Mouse (Mus musculus): ENCODE data around the gene Togaram1. TPM values are rescaled to one million over a fixed set of nuclear protein-coding genes. Genes with fewer than 3 reads are reported as not detected.

Gene Togaram1
- 51.4 and 52.8 TPM in 2 replicates for polyA plus RNA-seq (2011; ENCODE audit: insufficient read depth, insufficient read length, low read depth, missing spikeins)

DNA sequence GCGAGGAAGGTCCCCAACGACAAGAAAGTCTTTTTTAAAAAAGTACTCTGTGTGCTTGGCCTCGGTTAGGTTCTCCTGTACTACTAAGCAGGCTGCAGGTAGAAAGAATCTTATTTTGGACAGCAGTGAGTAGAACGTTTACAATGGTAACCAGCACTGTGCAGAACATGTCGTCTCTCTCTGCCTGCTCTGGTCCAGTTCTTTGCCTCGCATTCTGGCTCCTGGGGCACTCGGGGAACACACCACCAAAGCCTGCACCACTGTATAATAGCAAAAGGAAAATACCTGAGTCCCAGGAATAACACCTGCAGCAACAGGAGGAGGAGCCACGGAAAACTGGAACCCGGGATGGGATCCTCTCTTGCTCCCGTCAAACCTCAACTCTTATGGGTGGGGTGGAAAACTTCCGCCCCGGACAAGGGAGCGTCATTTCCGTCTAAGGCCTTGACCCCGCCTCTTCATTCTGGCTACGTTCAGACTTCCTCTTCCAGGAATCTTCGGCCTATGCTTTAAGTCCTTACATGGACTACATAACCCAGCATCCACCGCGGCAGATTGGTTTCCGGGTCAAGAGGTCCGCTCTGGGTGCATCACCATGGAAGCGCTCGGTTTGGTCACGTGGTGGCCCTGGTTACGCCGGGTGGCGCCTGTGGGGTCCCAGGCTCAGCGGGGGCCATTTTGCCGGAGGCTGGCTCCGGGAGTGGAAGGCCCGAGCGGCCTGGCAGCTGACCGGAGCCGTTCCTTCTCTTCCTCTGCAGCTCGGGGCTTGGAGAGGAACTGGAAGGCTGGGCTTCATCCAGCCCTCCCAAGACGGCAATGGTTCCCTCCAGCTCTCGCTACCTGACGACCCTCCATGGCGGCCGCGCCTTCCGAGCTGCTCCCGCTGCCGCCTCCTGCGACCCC is at the start of gene Togaram1, which contains the start of gene Klhl28:
Gene Togaram1 (plus strand): TSS at position 681 of the 903 bp plus-strand sequence.
Gene Klhl28 (minus strand): TSS at position 411 of the 903 bp plus-strand sequence.
- H3K36me3 ChIP-seq (ENCODE audit: control insufficient read depth, insufficient read depth, low read length, poor library complexity, severe bottlenecking), result no peaks in the 10 kb centered on the region

DNA sequence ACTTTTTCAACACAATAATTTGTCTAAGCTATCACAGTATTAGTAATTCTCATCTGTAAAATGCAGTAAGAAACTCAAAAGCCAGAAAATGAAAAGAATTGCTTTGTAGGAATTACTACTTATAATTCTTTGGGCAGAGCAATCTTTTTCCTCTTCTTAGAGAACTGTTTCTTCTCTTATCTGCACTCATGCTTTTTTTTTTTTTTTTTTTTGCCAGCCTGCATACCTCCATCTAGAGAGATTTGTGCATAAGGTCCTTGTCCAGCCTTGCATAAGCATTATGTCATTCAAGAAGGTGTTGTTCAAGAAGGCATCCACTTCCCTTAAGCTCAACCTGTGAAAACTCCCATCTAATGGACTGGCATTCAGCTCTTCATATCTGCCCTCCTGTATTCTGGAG is 48.9 kb upstream of the Togaram1 start:
- Histone ChIP-seq H3K4me1 (ENCODE audit: control insufficient read depth, insufficient read depth, low read length) (no peaks in the 10 kb centered on the region), H3K9ac (ENCODE audit: low read depth, poor library complexity, severe bottlenecking) (no peak overlapping the region), H3K27ac (ENCODE audit: insufficient read depth, low read length) (no peak overlapping the region), H3K9me3 (replicated peaks; ENCODE audit: control insufficient read depth, insufficient read depth, low read length, poor library complexity, severe bottlenecking) (no peaks in the 10 kb centered on the region), H3K36me3 (ENCODE audit: control insufficient read depth, insufficient read depth, low read length, poor library complexity, severe bottlenecking) (no peaks in the 10 kb centered on the region), H3K4me3 (ENCODE audit: low read depth, low read length) (no peak overlapping the region), H3K27me3 (ENCODE audit: control insufficient read depth, insufficient read depth, low read length, poor library complexity, severe bottlenecking) (no peaks in the 10 kb centered on the region)
- TF ChIP-seq EP300 (IDR thresholded peaks at IDR 0.05; ENCODE audit: insufficient read depth, low read depth, low read length), result no peak
- TF ChIP-seq CTCF (IDR thresholded peaks at IDR 0.05; ENCODE audit: low read depth, low read length), result no peak
- TF ChIP-seq POLR2A (IDR thresholded peaks at IDR 0.05; ENCODE audit: insufficient read depth, low read length), result no peak

More for the DNA sequence above, at the start of gene Togaram1, which contains the start of gene Klhl28:
- 0 out of 2 replicates have a peak within 1 kb of the TSS, but pooled peaks have one; percentile 2 for H3K27ac ChIP-seq (ENCODE audit: insufficient read depth, low read length)
- TF ChIP-seq POLR2A (IDR thresholded peaks at IDR 0.05; ENCODE audit: insufficient read depth, low read length) (peak; percentile 73), EP300 (IDR thresholded peaks at IDR 0.05; ENCODE audit: insufficient read depth, low read depth, low read length) (0 out of 2 replicates have a peak, but pooled peaks have one; percentile 4), CTCF (IDR thresholded peaks at IDR 0.05; ENCODE audit: low read depth, low read length) (no peak)
- H3K9me3 ChIP-seq (replicated peaks; ENCODE audit: control insufficient read depth, insufficient read depth, low read length, poor library complexity, severe bottlenecking), result no peaks in the 10 kb centered on the region
- H3K9ac ChIP-seq (ENCODE audit: low read depth, poor library complexity, severe bottlenecking), result peak within 1 kb of the TSS; percentile 78
- H3K27me3 ChIP-seq (ENCODE audit: control insufficient read depth, insufficient read depth, low read length, poor library complexity, severe bottlenecking), result no peaks in the 10 kb centered on the region
- peak within 1 kb of the TSS; percentile 97 for H3K4me3 ChIP-seq (ENCODE audit: low read depth, low read length)
- no peaks in the 10 kb centered on the region for H3K4me1 ChIP-seq (ENCODE audit: control insufficient read depth, insufficient read depth, low read length)

DNA sequence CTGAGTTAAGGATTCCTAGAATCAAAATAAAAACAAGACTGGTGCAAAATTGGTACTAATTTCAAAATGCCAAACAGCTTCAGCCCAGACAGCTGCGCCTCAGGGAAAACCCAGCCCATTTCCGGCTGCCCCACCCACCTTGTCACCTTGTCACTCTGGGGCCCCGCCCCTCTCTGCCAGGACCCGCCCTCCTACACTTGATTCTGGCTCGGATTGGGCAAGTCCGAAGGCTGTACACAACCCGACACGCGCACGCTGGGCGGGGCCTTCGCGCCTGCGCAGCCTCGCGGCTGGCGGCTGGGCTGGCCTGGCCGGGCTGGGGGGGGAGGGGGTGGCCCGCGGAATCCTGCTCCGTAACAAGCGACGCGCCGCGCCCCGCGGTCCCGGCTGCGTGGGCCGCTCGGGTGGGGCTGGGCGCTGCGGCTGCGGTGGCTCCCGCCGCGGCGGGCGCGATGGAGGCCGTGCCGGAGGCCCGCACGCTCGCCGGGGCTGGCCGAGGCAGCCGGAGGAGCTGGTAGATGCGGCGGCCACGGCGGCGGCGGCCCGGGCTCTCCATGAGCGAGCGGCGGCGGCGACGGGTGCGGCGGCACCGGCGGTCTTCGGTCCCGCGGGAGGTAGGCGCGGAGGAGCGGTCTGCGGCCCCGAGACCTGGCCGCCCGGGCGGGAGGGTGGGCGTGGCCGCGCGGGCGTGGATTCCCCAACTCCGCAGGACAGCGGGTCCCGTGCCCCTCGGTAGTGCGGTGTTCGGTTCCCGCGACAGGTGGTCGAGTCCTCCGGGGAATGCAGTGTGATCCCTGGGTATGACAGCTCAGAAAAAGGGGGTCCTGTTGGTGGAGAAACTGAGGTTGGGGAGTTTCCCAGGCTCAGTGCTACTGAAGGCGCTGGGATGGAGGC is 47.8 kb upstream of the Togaram1 start, which contains the start of gene Gm527:
Gene Gm527 (plus strand): TSS at position 329 of the 894 bp plus-strand sequence.
- H3K9ac ChIP-seq (ENCODE audit: low read depth, poor library complexity, severe bottlenecking), result peak within 1 kb of the TSS; percentile 81
- peak within 1 kb of the TSS; percentile 72 for H3K4me3 ChIP-seq (ENCODE audit: low read depth, low read length)
- TF ChIP-seq POLR2A (IDR thresholded peaks at IDR 0.05; ENCODE audit: insufficient read depth, low read length) (no peak), CTCF (IDR thresholded peaks at IDR 0.05; ENCODE audit: low read depth, low read length) (no peak), EP300 (IDR thresholded peaks at IDR 0.05; ENCODE audit: insufficient read depth, low read depth, low read length) (no peak)
- H3K9me3 ChIP-seq (replicated peaks; ENCODE audit: control insufficient read depth, insufficient read depth, low read length, poor library complexity, severe bottlenecking), result no peaks in the 10 kb centered on the region
- no peaks in the 10 kb centered on the region for H3K4me1 ChIP-seq (ENCODE audit: control insufficient read depth, insufficient read depth, low read length)
- no peak within 1 kb of the TSS for H3K27ac ChIP-seq (ENCODE audit: insufficient read depth, low read length)
- H3K36me3 ChIP-seq (ENCODE audit: control insufficient read depth, insufficient read depth, low read length, poor library complexity, severe bottlenecking), result no peaks in the 10 kb centered on the region
- no peaks in the 10 kb centered on the region for H3K27me3 ChIP-seq (ENCODE audit: control insufficient read depth, insufficient read depth, low read length, poor library complexity, severe bottlenecking)

DNA sequence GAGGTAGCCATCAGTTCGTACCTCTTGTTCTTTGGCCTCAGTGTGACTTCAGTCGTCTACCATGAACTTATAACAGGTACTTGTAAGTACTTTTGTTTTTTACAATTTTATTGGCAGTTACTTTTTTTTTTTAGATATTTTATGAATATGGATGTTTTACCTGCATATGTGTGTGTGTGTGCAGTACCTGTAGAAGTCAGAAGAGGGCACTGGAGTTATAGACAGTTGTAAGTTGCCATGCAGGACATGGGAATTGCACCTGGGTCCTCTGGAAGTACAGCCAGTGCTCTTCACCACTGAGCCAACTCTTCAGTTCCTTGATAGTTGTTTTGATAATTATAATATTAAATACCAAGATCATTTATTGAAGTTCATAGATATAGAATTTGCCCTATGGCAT is 28.1 kb upstream of the Togaram1 start:
- H3K27me3 ChIP-seq (ENCODE audit: control insufficient read depth, insufficient read depth, low read length, poor library complexity, severe bottlenecking), result no peaks in the 10 kb centered on the region
- no peaks in the 10 kb centered on the region for H3K9me3 ChIP-seq (replicated peaks; ENCODE audit: control insufficient read depth, insufficient read depth, low read length, poor library complexity, severe bottlenecking)
- no peaks in the 10 kb centered on the region for H3K4me1 ChIP-seq (ENCODE audit: control insufficient read depth, insufficient read depth, low read length)
- no peaks in the 10 kb centered on the region for H3K36me3 ChIP-seq (ENCODE audit: control insufficient read depth, insufficient read depth, low read length, poor library complexity, severe bottlenecking)
- no peak overlapping the region for H3K4me3 ChIP-seq (ENCODE audit: low read depth, low read length)
- H3K27ac ChIP-seq (ENCODE audit: insufficient read depth, low read length), result no peak overlapping the region
- TF ChIP-seq POLR2A (IDR thresholded peaks at IDR 0.05; ENCODE audit: insufficient read depth, low read length), result no peak
- no peak for TF ChIP-seq EP300 (IDR thresholded peaks at IDR 0.05; ENCODE audit: insufficient read depth, low read depth, low read length)
- TF ChIP-seq CTCF (IDR thresholded peaks at IDR 0.05; ENCODE audit: low read depth, low read length), result no peak
- no peak overlapping the region for H3K9ac ChIP-seq (ENCODE audit: low read depth, poor library complexity, severe bottlenecking)

DNA sequence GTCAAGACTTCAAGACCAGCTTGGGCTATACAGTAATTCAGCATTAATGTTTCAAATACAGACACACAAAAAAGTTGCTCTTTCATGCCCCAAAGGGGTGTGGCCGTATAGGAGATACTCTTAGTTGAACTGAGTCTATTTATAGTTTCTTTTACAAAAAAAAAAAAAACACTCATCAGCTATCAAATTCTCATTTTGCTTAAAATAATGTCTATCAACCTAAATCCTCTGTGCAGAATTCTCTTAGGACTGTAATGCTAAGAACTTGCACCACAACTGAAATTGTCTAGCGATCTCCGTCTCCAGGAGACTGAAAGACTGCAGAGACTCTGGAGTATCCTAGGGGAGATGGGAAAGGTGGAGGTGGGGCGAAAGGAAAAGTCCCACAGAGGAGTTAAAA is 1.0 kb upstream of the Togaram1 start:
- peak overlapping the region; percentile 97 for H3K4me3 ChIP-seq (ENCODE audit: low read depth, low read length)
- H3K36me3 ChIP-seq (ENCODE audit: control insufficient read depth, insufficient read depth, low read length, poor library complexity, severe bottlenecking), result no peaks in the 10 kb centered on the region
- no peaks in the 10 kb centered on the region for H3K9me3 ChIP-seq (replicated peaks; ENCODE audit: control insufficient read depth, insufficient read depth, low read length, poor library complexity, severe bottlenecking)
- H3K9ac ChIP-seq (ENCODE audit: low read depth, poor library complexity, severe bottlenecking), result peak overlapping the region; percentile 55
- no peaks in the 10 kb centered on the region for H3K4me1 ChIP-seq (ENCODE audit: control insufficient read depth, insufficient read depth, low read length)
- no peak overlapping the region for H3K27ac ChIP-seq (ENCODE audit: insufficient read depth, low read length)
- no peaks in the 10 kb centered on the region for H3K27me3 ChIP-seq (ENCODE audit: control insufficient read depth, insufficient read depth, low read length, poor library complexity, severe bottlenecking)
- TF ChIP-seq CTCF (IDR thresholded peaks at IDR 0.05; ENCODE audit: low read depth, low read length), result no peak
- TF ChIP-seq EP300 (IDR thresholded peaks at IDR 0.05; ENCODE audit: insufficient read depth, low read depth, low read length), result no peak
- TF ChIP-seq POLR2A (IDR thresholded peaks at IDR 0.05; ENCODE audit: insufficient read depth, low read length), result no peak

Data from ES-Bruce4 (cell line).